Mouse (Mus musculus): ENCODE measurements at regions not wholly inside any gene's neighbourhood (a gene's known extent, or its start where the extent isn't known, plus 50 kb on each side); places are given as distances from the start of the nearest gene placed in this dataset.
A peak's percentile ranks its signal among the peaks of the same experiment; 100 is the strongest.
"Not testable (repeated sequence)": the region's sequence is repeated elsewhere in the genome, so short reads cannot be mapped to it uniquely, and the experiment has no call there.

GRCm38 (mm10) chr8:126776605-126777469, 168.8 kb downstream of the Tomm20 start:
- DNase-seq (ENCODE audit: low spot score in 2 of 2): peak in 1 of 2 experiments; percentile 45

DNA sequence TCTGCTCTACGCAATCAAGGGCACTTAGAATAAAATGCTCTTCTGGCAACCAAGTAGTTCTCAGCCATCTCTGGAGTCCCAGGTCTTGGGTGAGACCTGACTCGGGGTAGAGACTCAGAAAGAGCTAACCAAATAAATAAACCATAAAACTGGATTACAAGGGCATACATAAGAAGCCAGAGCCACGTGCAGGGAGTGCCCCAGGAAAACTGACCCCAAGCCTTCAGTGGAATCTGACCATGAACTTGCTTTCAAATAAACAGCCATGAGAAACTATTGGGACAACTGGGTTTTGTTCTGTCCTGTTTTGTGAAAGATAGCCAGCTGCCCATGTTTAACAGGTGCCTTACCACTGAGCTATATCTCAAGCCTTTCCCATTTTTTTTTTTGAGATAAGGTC, 170.3 kb downstream of the Tomm20 start:
- no peak for DNase-seq (ENCODE audit: low spot score in 2 of 2)

DNA sequence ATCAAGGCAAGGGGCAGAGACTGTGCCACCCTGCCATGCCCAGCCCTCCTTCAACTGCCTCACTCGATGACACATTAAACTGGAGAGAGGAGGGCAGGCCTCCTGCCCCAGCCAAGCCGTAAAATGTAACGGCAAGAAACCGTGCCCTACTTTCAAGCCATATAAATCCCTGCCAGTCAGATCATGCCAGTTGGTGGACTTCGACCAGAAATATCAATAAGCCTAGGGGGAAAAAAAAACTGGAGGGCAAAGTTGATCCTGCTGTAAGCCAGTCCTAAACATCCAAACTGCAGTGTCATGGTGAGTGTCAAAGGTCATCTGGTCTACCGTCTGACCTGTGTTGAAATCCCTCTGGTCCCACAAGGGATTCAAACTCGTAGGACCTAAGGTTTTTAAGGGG, 170.8 kb downstream of the Tomm20 start:
- no peak for DNase-seq (ENCODE audit: low spot score in 2 of 2)

GRCm38 (mm10) chr8:126772748-126773147, 172.9 kb downstream of the Tomm20 start:
- no peak for DNase-seq (ENCODE audit: low spot score in 2 of 2)

GRCm38 (mm10) chr8:126772194-126772593, 173.4 kb downstream of the Tomm20 start:
- no peak for DNase-seq (ENCODE audit: low spot score in 2 of 2)

GRCm38 (mm10) chr8:126770374-126770773, 175.3 kb downstream of the Tomm20 start:
- not testable (repeated sequence) for DNase-seq (ENCODE audit: low spot score in 2 of 2)

GRCm38 (mm10) chr8:126768142-126768541, 174.4 kb upstream of the Irf2bp2 start:
- no peak for DNase-seq (ENCODE audit: low spot score in 2 of 2)

GRCm38 (mm10) chr8:126767341-126767740, 173.6 kb upstream of the Irf2bp2 start:
- DNase-seq (ENCODE audit: low spot score in 2 of 2): no peak

DNA sequence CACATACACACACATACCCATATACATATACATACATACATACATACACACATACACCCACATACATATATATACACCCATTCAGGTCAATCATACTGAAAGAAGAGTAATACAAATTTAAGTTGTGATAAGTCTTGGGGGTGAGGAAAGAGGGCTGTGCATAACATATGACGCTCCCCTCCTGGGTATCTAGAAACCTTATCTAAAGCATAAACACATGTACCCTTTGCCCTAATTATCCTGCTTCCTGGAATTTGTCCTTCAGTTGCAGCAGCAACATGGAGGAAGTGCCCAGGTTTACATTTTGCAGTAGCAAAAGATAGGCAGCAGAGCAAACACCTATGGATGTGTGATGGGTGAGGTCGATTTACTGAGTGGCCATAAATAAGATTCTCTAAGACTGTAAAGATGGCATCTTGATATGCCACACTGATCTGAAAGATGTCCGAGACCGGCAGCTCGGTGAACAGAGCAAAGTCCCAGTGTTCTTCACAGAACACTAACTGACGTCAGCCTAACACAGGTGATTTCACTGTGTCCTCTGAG, 172.0 kb upstream of the Irf2bp2 start:
- no peak for DNase-seq (ENCODE audit: low spot score in 2 of 2)

- no peak for DNase-seq (ENCODE audit: low spot score in 2 of 2)
Measured at GRCm38 (mm10) chr8:126763600-126763999, 169.8 kb upstream of the Irf2bp2 start.

DNA sequence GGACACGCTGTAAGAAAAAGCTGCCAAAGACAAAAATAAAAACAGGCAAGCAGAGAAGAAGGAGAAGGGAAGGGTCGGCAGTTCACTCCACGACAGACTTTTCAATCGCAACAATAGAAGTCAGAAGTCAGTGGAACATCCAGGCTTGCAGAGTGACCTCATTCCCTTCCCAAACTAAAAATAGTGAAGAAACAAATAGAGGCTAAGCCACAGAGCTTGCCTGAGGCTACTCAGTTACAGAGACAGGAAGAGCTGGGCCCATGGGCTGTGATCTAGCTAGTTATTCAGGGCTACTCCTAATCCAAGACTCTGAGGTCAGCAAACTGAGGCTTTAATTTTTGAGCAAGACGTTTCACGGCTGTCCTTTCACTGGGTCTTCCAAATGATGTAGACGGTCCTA, 165.9 kb upstream of the Irf2bp2 start:
- no peak for DNase-seq (ENCODE audit: low spot score in 2 of 2)

GRCm38 (mm10) chr8:126758951-126759350, 165.2 kb upstream of the Irf2bp2 start:
- no peak for DNase-seq (ENCODE audit: low spot score in 2 of 2)

- DNase-seq (ENCODE audit: low spot score in 2 of 2): peak; percentile 36 to 53
Measured at GRCm38 (mm10) chr8:126757951-126758757, 164.4 kb upstream of the Irf2bp2 start.

DNA sequence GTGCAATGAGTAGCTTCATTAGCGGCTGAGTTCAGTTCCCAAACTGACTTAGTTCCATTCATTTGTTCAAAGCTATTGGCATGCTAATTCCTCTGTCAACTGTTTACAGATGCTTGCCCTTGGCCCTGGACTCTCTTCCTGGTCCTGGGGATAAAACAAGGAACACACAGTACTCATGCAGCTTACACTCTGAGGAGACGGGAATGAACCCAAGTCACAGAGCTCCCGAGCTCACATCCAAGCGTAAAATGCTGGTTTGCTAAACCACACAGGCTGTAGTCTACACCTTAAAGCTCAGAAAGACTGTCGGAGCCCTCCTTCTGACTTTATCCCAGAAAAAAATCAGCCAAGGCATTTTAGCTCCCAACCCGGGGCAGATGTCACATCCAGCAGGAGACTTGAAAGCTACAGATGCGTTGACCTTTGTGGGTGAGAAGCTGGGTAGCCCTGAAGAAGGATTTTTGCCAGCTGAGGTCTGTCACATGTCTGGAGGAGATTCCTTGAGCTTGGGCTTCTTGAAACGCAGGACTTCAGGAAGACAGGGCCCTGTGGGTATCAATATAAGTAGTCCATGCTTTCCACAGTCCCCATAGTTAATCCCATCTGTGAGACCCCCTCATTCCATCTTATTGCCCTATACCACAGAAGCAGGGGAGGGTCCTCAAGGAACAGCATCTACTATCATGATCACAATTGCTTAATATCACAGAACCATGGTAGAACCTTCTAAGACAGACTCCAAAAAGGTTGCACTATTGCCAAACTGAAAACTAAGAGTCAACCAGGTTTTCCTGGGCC, 162.7 kb upstream of the Irf2bp2 start:
- DNase-seq (ENCODE audit: low spot score in 2 of 2): no peak

- peak in 1 of 2 experiments; percentile 55 for DNase-seq (ENCODE audit: low spot score in 2 of 2)
Measured at GRCm38 (mm10) chr8:126755669-126756068, 161.9 kb upstream of the Irf2bp2 start.

- no peak for DNase-seq (ENCODE audit: low spot score in 2 of 2)
Measured at GRCm38 (mm10) chr8:126754361-126754809, 160.6 kb upstream of the Irf2bp2 start.

GRCm38 (mm10) chr8:126753059-126753855, 159.5 kb upstream of the Irf2bp2 start:
- no peak for DNase-seq (ENCODE audit: low spot score in 2 of 2)

DNA sequence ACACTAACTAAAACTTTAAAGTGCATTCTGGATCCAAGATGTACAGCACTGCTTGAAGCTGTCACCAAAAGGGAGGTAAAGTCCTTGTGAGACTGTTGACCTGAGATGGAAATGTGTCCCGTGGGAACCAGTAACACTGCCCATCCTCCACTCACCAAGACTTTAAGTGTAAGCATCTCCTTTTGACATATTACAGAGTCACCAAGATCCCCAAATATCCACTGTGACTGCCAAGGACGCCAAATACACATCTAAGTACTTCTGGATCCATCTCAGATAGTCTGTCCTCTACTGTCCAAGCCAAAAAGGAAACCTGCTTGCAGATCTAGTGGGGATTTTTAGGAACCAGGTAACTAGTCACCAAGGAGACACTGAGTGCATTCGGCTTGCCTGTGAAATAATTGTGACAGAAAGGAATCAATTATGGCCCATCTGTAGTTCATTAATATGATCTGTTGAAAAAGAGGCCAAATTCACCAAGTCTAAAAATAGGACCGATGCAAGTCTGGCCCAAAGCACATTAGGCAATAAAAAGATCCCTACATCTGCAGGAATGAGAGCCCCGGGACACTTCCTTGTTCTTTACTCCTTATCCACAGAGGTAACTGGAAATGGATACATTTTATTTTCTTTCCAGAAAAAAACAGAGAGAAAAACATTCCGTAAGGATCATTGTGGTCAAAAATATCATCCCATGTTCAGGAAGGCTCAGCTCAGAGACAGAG, 157.8 kb upstream of the Irf2bp2 start:
- no peak for DNase-seq (ENCODE audit: low spot score in 2 of 2)

- DNase-seq (ENCODE audit: low spot score in 2 of 2): no peak
Measured at GRCm38 (mm10) chr8:126745992-126746775, 152.4 kb upstream of the Irf2bp2 start.
